Mouse (Mus musculus) gastrocnemius, adult 2 months (tissue): ENCODE measurements around the gene Tex29. TPM values are rescaled to one million over a fixed set of nuclear protein-coding genes. Genes with fewer than 3 reads are reported as not detected.

Experiments
- DNase-seq: peaks from one replicate; pipeline ENCODE4 v3.0.0; 2022
- H3K27ac ChIP-seq: fragments of 200-600 bp; 2 replicates; pipeline ENCODE4 v1.8.1; 2022; ENCODE audit warnings: mild to moderate bottlenecking
- H3K4me3 ChIP-seq: fragments of 200-600 bp; 2 replicates; pipeline ENCODE4 v1.8.1; 2022; ENCODE audit warnings: mild to moderate bottlenecking, moderate library complexity
- CTCF ChIP-seq: fragments of 200-600 bp; IDR thresholded peaks from 2 replicates; pipeline ENCODE4 v1.8.1; 2022; ENCODE audit warnings: antibody characterized with exemption, mild to moderate bottlenecking, moderate library complexity
- intact Hi-C: fragments of 180-260 bp; cut with DNase I; formaldehyde crosslinking; loops from one replicate; pipeline ENCODE4 v1.15.1; 2025
- total RNA-seq, 2 experiments: library from RNA; stranded (reverse); gene quantifications; 2 replicates each; pipeline ENCODE4 v1.2.3; 2021

The Tex29 gene
- total RNA-seq, 2 experiments from 2014 or later, result not detected

- TF ChIP-seq CTCF, result peak; percentile 35; the same call in 1 of the 2 replicates
- DNase-seq, result no peak
- H3K27ac ChIP-seq, result no peak overlapping the region
- intact Hi-C loops, result no loop called here
- no peak overlapping the region for H3K4me3 ChIP-seq
Observed at GRCm38 (mm10) chr8:11815206-11815605, 25.1 kb upstream of the Tex29 start.

GRCm38 (mm10) chr8:11820136-11820535, 20.1 kb upstream of the Tex29 start:
- no peak for DNase-seq
- Histone ChIP-seq H3K4me3 (no peak overlapping the region), H3K27ac (peak overlapping the region; percentile 80)
- intact Hi-C loops, result no loop called here
- TF ChIP-seq CTCF, result no peak

GRCm38 (mm10) chr8:11820568-11820967, 19.7 kb upstream of the Tex29 start:
- intact Hi-C loops, result no loop called here
- Histone ChIP-seq H3K4me3 (no peak overlapping the region), H3K27ac (peak overlapping the region; percentile 80)
- TF ChIP-seq CTCF, result no peak
- DNase-seq, result peak; percentile 59

GRCm38 (mm10) chr8:11821451-11822206, 18.6 kb upstream of the Tex29 start:
- Histone ChIP-seq H3K4me3 (no peak overlapping the region), H3K27ac (peak overlapping the region; percentile 80)
- DNase-seq, result no peak
- TF ChIP-seq CTCF, result no peak
- intact Hi-C loops, result no loop called here

- no peak overlapping the region for H3K4me3 ChIP-seq
- no peak for DNase-seq
- intact Hi-C loops, result no loop called here
- TF ChIP-seq CTCF, result no peak
- H3K27ac ChIP-seq, result peak overlapping the region; percentile 80; the same call in 1 of the 2 replicates
Observed at GRCm38 (mm10) chr8:11822550-11823060, 17.7 kb upstream of the Tex29 start.

GRCm38 (mm10) chr8:11825756-11826155, 14.5 kb upstream of the Tex29 start:
- Histone ChIP-seq H3K4me3 (no peak overlapping the region), H3K27ac (no peak overlapping the region)
- intact Hi-C loops, result no loop called here
- DNase-seq, result no peak
- no peak for TF ChIP-seq CTCF

- intact Hi-C loops, result no loop called here
- TF ChIP-seq CTCF, result no peak
- Histone ChIP-seq H3K4me3 (no peak overlapping the region), H3K27ac (no peak overlapping the region)
- DNase-seq, result no peak
Observed at GRCm38 (mm10) chr8:11827312-11827711, 13.0 kb upstream of the Tex29 start.

GRCm38 (mm10) chr8:11830214-11831046, 9.8 kb upstream of the Tex29 start:
- no peak for TF ChIP-seq CTCF
- DNase-seq, result no peak
- Histone ChIP-seq H3K4me3 (no peak overlapping the region), H3K27ac (no peak overlapping the region)
- intact Hi-C loops, result no loop called here

- intact Hi-C loops, result no loop called here
Observed at GRCm38 (mm10) chr8:11831174-11831573, 9.1 kb upstream of the Tex29 start.

GRCm38 (mm10) chr8:11831939-11832338, 8.3 kb upstream of the Tex29 start:
- Histone ChIP-seq H3K27ac (no peak overlapping the region), H3K4me3 (no peak overlapping the region)
- no peak for DNase-seq
- no peak for TF ChIP-seq CTCF
- intact Hi-C loops, result no loop called here

More at GRCm38 (mm10) chr8:11831174-11831573, 9.1 kb upstream of the Tex29 start:
- no peak overlapping the region for H3K27ac ChIP-seq
- no peak overlapping the region for H3K4me3 ChIP-seq
- no peak for DNase-seq
- TF ChIP-seq CTCF, result no peak

GRCm38 (mm10) chr8:11833157-11833556, 7.1 kb upstream of the Tex29 start:
- no peak for DNase-seq
- H3K27ac ChIP-seq, result no peak overlapping the region
- intact Hi-C loops, result no loop called here
- no peak for TF ChIP-seq CTCF
- H3K4me3 ChIP-seq, result no peak overlapping the region

GRCm38 (mm10) chr8:11834200-11834599, 6.1 kb upstream of the Tex29 start:
- intact Hi-C loops, result no loop called here
- Histone ChIP-seq H3K27ac (no peak overlapping the region), H3K4me3 (no peak overlapping the region)
- TF ChIP-seq CTCF, result no peak
- no peak for DNase-seq

GRCm38 (mm10) chr8:11834691-11835090, 5.6 kb upstream of the Tex29 start:
- TF ChIP-seq CTCF, result no peak
- DNase-seq, result no peak
- Histone ChIP-seq H3K4me3 (no peak overlapping the region), H3K27ac (no peak overlapping the region)
- intact Hi-C loops, result no loop called here
